Mouse (Mus musculus): Measurements from ENCODE around the gene Tab3. TPM values are rescaled to one million over a fixed set of nuclear protein-coding genes. Genes with fewer than 3 reads are reported as not detected.
A peak's percentile ranks its signal among the peaks of the same experiment; 100 is the strongest.

Tab3 gene
- polyA plus RNA-seq (2014; fragmentation: Nextera tagmentation; extraction: Ambion mirVana), result 3.3 and 5.3 TPM in 2 replicates

GRCm38 (mm10) chrX:85573532-85574181 lies at the start of gene Tab3:
Gene Tab3, plus strand, starts transcription at chrX:85574022.
- DNase-seq (ENCODE audit: low spot score), result peak; percentile 93
- peak; percentile 98 for ATAC-seq (replicated peaks; ENCODE audit: insufficient number of reproducible peaks, low FRiP score, low TSS enrichment, low read depth)
- no peaks in the 10 kb centered on the region for H3K9me3 ChIP-seq (replicated peaks; ENCODE audit: control insufficient read depth, low read length)
- H3K4me3 ChIP-seq (ENCODE audit: low read depth, low read length), result peak within 1 kb of the TSS; percentile 61
- H3K27ac ChIP-seq (replicated peaks; ENCODE audit: low read depth, low read length), result no peak within 1 kb of the TSS
- H3K27me3 ChIP-seq (ENCODE audit: control insufficient read depth, insufficient read depth, low read length), result no peaks in the 10 kb centered on the region
- H3K4me2 ChIP-seq (ENCODE audit: low read depth, low read length), result peak within 1 kb of the TSS; percentile 38
- WGBS, result 19% methylated on average over 39 of the region's 64 CpGs
- H3K36me3 ChIP-seq (replicated peaks; ENCODE audit: control insufficient read depth, insufficient read depth, low read depth, low read length), result no peaks in the 10 kb centered on the region
- no peaks in the 10 kb centered on the region for H3K4me1 ChIP-seq (ENCODE audit: control insufficient read depth, insufficient read depth, low read length)
- H3K9ac ChIP-seq (replicated peaks; ENCODE audit: low read length), result peak within 1 kb of the TSS; percentile 72

- no peak overlapping the region for H3K4me2 ChIP-seq (ENCODE audit: low read depth, low read length)
- no peak overlapping the region for H3K4me3 ChIP-seq (ENCODE audit: low read depth, low read length)
- no peak overlapping the region for H3K27ac ChIP-seq (replicated peaks; ENCODE audit: low read depth, low read length)
- no peaks in the 10 kb centered on the region for H3K9me3 ChIP-seq (replicated peaks; ENCODE audit: control insufficient read depth, low read length)
- ATAC-seq (replicated peaks; ENCODE audit: insufficient number of reproducible peaks, low FRiP score, low TSS enrichment, low read depth) (no peak), DNase-seq (ENCODE audit: low spot score) (no peak)
- H3K27me3 ChIP-seq (ENCODE audit: control insufficient read depth, insufficient read depth, low read length), result no peaks in the 10 kb centered on the region
- H3K4me1 ChIP-seq (ENCODE audit: control insufficient read depth, insufficient read depth, low read length), result no peaks in the 10 kb centered on the region
- no peak overlapping the region for H3K9ac ChIP-seq (replicated peaks; ENCODE audit: low read length)
- no peaks in the 10 kb centered on the region for H3K36me3 ChIP-seq (replicated peaks; ENCODE audit: control insufficient read depth, insufficient read depth, low read depth, low read length)
- WGBS, result 47% methylated on average over 1 of the region's 1 CpGs
Observed at GRCm38 (mm10) chrX:85525545-85525944, 48.3 kb upstream of the Tab3 start.

- Histone ChIP-seq H3K4me1 (ENCODE audit: control insufficient read depth, insufficient read depth, low read length) (no peaks in the 10 kb centered on the region), H3K27ac (replicated peaks; ENCODE audit: low read depth, low read length) (no peak overlapping the region), H3K36me3 (replicated peaks; ENCODE audit: control insufficient read depth, insufficient read depth, low read depth, low read length) (no peaks in the 10 kb centered on the region), H3K4me2 (ENCODE audit: low read depth, low read length) (no peak overlapping the region), H3K4me3 (ENCODE audit: low read depth, low read length) (no peak overlapping the region), H3K9ac (replicated peaks; ENCODE audit: low read length) (no peak overlapping the region), H3K27me3 (ENCODE audit: control insufficient read depth, insufficient read depth, low read length) (no peaks in the 10 kb centered on the region), H3K9me3 (replicated peaks; ENCODE audit: control insufficient read depth, low read length) (no peaks in the 10 kb centered on the region)
- WGBS, result 75% methylated on average over 5 of the region's 5 CpGs
- ATAC-seq (replicated peaks; ENCODE audit: insufficient number of reproducible peaks, low FRiP score, low TSS enrichment, low read depth), result no peak
- DNase-seq (ENCODE audit: low spot score), result no peak
Observed at GRCm38 (mm10) chrX:85526263-85527019, 47.4 kb upstream of the Tab3 start.

GRCm38 (mm10) chrX:85558931-85559330 lies 14.9 kb upstream of the Tab3 start:
- Histone ChIP-seq H3K9me3 (replicated peaks; ENCODE audit: control insufficient read depth, low read length) (no peaks in the 10 kb centered on the region), H3K9ac (replicated peaks; ENCODE audit: low read length) (no peak overlapping the region), H3K36me3 (replicated peaks; ENCODE audit: control insufficient read depth, insufficient read depth, low read depth, low read length) (no peaks in the 10 kb centered on the region), H3K27ac (replicated peaks; ENCODE audit: low read depth, low read length) (no peak overlapping the region), H3K4me3 (ENCODE audit: low read depth, low read length) (no peak overlapping the region), H3K27me3 (ENCODE audit: control insufficient read depth, insufficient read depth, low read length) (no peaks in the 10 kb centered on the region), H3K4me2 (ENCODE audit: low read depth, low read length) (no peak overlapping the region), H3K4me1 (ENCODE audit: control insufficient read depth, insufficient read depth, low read length) (no peaks in the 10 kb centered on the region)
- 80% methylated on average over 2 of the region's 2 CpGs for whole genome bisulfite sequencing
- no peak for DNase-seq (ENCODE audit: low spot score)
- no peak for ATAC-seq (replicated peaks; ENCODE audit: insufficient number of reproducible peaks, low FRiP score, low TSS enrichment, low read depth)

GRCm38 (mm10) chrX:85566256-85566655 lies 7.6 kb upstream of the Tab3 start:
- Histone ChIP-seq H3K27ac (replicated peaks; ENCODE audit: low read depth, low read length) (no peak overlapping the region), H3K4me1 (ENCODE audit: control insufficient read depth, insufficient read depth, low read length) (no peaks in the 10 kb centered on the region), H3K9me3 (replicated peaks; ENCODE audit: control insufficient read depth, low read length) (no peaks in the 10 kb centered on the region), H3K4me2 (ENCODE audit: low read depth, low read length) (no peak overlapping the region), H3K36me3 (replicated peaks; ENCODE audit: control insufficient read depth, insufficient read depth, low read depth, low read length) (no peaks in the 10 kb centered on the region), H3K9ac (replicated peaks; ENCODE audit: low read length) (no peak overlapping the region), H3K27me3 (ENCODE audit: control insufficient read depth, insufficient read depth, low read length) (no peaks in the 10 kb centered on the region), H3K4me3 (ENCODE audit: low read depth, low read length) (no peak overlapping the region)
- DNase-seq (ENCODE audit: low spot score), result no peak
- WGBS, result 76% methylated on average over 4 of the region's 4 CpGs
- no peak for ATAC-seq (replicated peaks; ENCODE audit: insufficient number of reproducible peaks, low FRiP score, low TSS enrichment, low read depth)

GRCm38 (mm10) chrX:85574182-85574541 lies 340 bp downstream of the Tab3 start:
- Histone ChIP-seq H3K36me3 (replicated peaks; ENCODE audit: control insufficient read depth, insufficient read depth, low read depth, low read length) (no peaks in the 10 kb centered on the region), H3K4me1 (ENCODE audit: control insufficient read depth, insufficient read depth, low read length) (no peaks in the 10 kb centered on the region), H3K4me3 (ENCODE audit: low read depth, low read length) (peak overlapping the region; percentile 61), H3K27me3 (ENCODE audit: control insufficient read depth, insufficient read depth, low read length) (no peaks in the 10 kb centered on the region), H3K27ac (replicated peaks; ENCODE audit: low read depth, low read length) (no peak overlapping the region), H3K9ac (replicated peaks; ENCODE audit: low read length) (peak overlapping the region; percentile 72), H3K4me2 (ENCODE audit: low read depth, low read length) (peak overlapping the region; percentile 38; the same call in 1 of the 2 replicates), H3K9me3 (replicated peaks; ENCODE audit: control insufficient read depth, low read length) (no peaks in the 10 kb centered on the region)
- ATAC-seq (replicated peaks; ENCODE audit: insufficient number of reproducible peaks, low FRiP score, low TSS enrichment, low read depth) (peak; percentile 46), DNase-seq (ENCODE audit: low spot score) (peak; percentile 36)
- WGBS, result 14% methylated on average over 27 of the region's 34 CpGs

GRCm38 (mm10) chrX:85576310-85576709 lies 2.5 kb downstream of the Tab3 start:
- H3K9me3 ChIP-seq (replicated peaks; ENCODE audit: control insufficient read depth, low read length), result no peaks in the 10 kb centered on the region
- no peak overlapping the region for H3K27ac ChIP-seq (replicated peaks; ENCODE audit: low read depth, low read length)
- no peaks in the 10 kb centered on the region for H3K27me3 ChIP-seq (ENCODE audit: control insufficient read depth, insufficient read depth, low read length)
- H3K4me2 ChIP-seq (ENCODE audit: low read depth, low read length), result no peak overlapping the region
- WGBS, result 65% methylated on average over 6 of the region's 6 CpGs
- H3K36me3 ChIP-seq (replicated peaks; ENCODE audit: control insufficient read depth, insufficient read depth, low read depth, low read length), result no peaks in the 10 kb centered on the region
- H3K4me3 ChIP-seq (ENCODE audit: low read depth, low read length), result no peak overlapping the region
- no peak for DNase-seq (ENCODE audit: low spot score)
- ATAC-seq (replicated peaks; ENCODE audit: insufficient number of reproducible peaks, low FRiP score, low TSS enrichment, low read depth), result no peak
- H3K4me1 ChIP-seq (ENCODE audit: control insufficient read depth, insufficient read depth, low read length), result no peaks in the 10 kb centered on the region
- no peak overlapping the region for H3K9ac ChIP-seq (replicated peaks; ENCODE audit: low read length)

GRCm38 (mm10) chrX:85580768-85581167 lies 6.9 kb downstream of the Tab3 start:
- H3K4me2 ChIP-seq (ENCODE audit: low read depth, low read length), result no peak overlapping the region
- no peak overlapping the region for H3K4me3 ChIP-seq (ENCODE audit: low read depth, low read length)
- no peaks in the 10 kb centered on the region for H3K36me3 ChIP-seq (replicated peaks; ENCODE audit: control insufficient read depth, insufficient read depth, low read depth, low read length)
- 59% methylated on average over 2 of the region's 2 CpGs for WGBS
- H3K27ac ChIP-seq (replicated peaks; ENCODE audit: low read depth, low read length), result no peak overlapping the region
- no peaks in the 10 kb centered on the region for H3K27me3 ChIP-seq (ENCODE audit: control insufficient read depth, insufficient read depth, low read length)
- no peak overlapping the region for H3K9ac ChIP-seq (replicated peaks; ENCODE audit: low read length)
- no peaks in the 10 kb centered on the region for H3K9me3 ChIP-seq (replicated peaks; ENCODE audit: control insufficient read depth, low read length)
- no peaks in the 10 kb centered on the region for H3K4me1 ChIP-seq (ENCODE audit: control insufficient read depth, insufficient read depth, low read length)
- DNase-seq (ENCODE audit: low spot score) (no peak), ATAC-seq (replicated peaks; ENCODE audit: insufficient number of reproducible peaks, low FRiP score, low TSS enrichment, low read depth) (no peak)
